Mouse (Mus musculus) midbrain, embryonic 14.5 days (tissue): ENCODE data around the gene Miga2. TPM values are rescaled to one million over a fixed set of nuclear protein-coding genes. Genes with fewer than 3 reads are reported as not detected.

Experiments used
- ATAC-seq: fragments of 200-750 bp; cut with Nextera tagmentation; 2 replicates; pipeline ENCODE4 v1.8.0; 2017; ENCODE audit warnings: moderate number of reproducible peaks, moderate library complexity; ENCODE audit not compliant: low FRiP score, low TSS enrichment
- DNase-seq: peaks from one replicate; pipeline ENCODE4 v3.0.0-alpha.2; 2015
- H3K27ac ChIP-seq: fragments of 300-500 bp; sonication (generic); replicated peaks from 2 replicates; pipeline ENCODE4 v1.5.1; 2014; ENCODE audit warnings: mild to moderate bottlenecking, low read depth, low read length, moderate library complexity
- H3K27me3 ChIP-seq: fragments of 300-500 bp; sonication (generic); 2 replicates; pipeline ENCODE4 v1.6.1; 2014; ENCODE audit warnings: low read length, control low read depth, mixed read lengths; ENCODE audit not compliant: control insufficient read depth, insufficient read depth
- H3K36me3 ChIP-seq: fragments of 300-500 bp; sonication (generic); 2 replicates; pipeline ENCODE4 v1.6.1; 2014; ENCODE audit warnings: low read length, control low read depth; ENCODE audit not compliant: control insufficient read depth, insufficient read depth
- H3K4me1 ChIP-seq: fragments of 300-500 bp; sonication (generic); 2 replicates; pipeline ENCODE4 v1.6.1; 2014; ENCODE audit warnings: mild to moderate bottlenecking, antibody characterized with exemption, low read length, control low read depth; ENCODE audit not compliant: control insufficient read depth, insufficient read depth
- H3K4me2 ChIP-seq: fragments of 300-500 bp; sonication (generic); 2 replicates; pipeline ENCODE4 v1.6.1; 2014; ENCODE audit warnings: mild to moderate bottlenecking, low read length, moderate library complexity
- H3K4me3 ChIP-seq: fragments of 300-500 bp; sonication (generic); replicated peaks from 2 replicates; pipeline ENCODE4 v1.5.1; 2014; ENCODE audit warnings: low read depth, low read length
- H3K9ac ChIP-seq: fragments of 300-500 bp; sonication (generic); replicated peaks from 2 replicates; pipeline ENCODE4 v1.6.1; 2014; ENCODE audit warnings: mild to moderate bottlenecking, low read length, moderate library complexity
- H3K9me3 ChIP-seq: fragments of 300-500 bp; sonication (generic); 2 replicates; pipeline ENCODE4 v1.6.1; 2016; ENCODE audit warnings: low read length, control low read depth, mixed read lengths; ENCODE audit not compliant: control insufficient read depth
- WGBS: fragments of 180-500 bp; shearing (Covaris S2); extraction: QIAGEN DNeasy Blood & Tissue Kit; methylation state at CpG from one replicate; pipeline ENCODE4 v1.1.7; 2014; 5-methylcytosine and 5-hydroxymethylcytosine counted together
- polyA plus RNA-seq: library from polyadenylated mRNA; unstranded; fragments of >200 nt; fragmentation: Nextera tagmentation; extraction: Ambion mirVana; gene quantifications from 2 replicates; pipeline ENCODE4 v1.2.1, GENCODE M21; 2014

The Miga2 gene
- polyA plus RNA-seq, 1 experiment from 2014 or later, result 26.1 TPM

DNA sequence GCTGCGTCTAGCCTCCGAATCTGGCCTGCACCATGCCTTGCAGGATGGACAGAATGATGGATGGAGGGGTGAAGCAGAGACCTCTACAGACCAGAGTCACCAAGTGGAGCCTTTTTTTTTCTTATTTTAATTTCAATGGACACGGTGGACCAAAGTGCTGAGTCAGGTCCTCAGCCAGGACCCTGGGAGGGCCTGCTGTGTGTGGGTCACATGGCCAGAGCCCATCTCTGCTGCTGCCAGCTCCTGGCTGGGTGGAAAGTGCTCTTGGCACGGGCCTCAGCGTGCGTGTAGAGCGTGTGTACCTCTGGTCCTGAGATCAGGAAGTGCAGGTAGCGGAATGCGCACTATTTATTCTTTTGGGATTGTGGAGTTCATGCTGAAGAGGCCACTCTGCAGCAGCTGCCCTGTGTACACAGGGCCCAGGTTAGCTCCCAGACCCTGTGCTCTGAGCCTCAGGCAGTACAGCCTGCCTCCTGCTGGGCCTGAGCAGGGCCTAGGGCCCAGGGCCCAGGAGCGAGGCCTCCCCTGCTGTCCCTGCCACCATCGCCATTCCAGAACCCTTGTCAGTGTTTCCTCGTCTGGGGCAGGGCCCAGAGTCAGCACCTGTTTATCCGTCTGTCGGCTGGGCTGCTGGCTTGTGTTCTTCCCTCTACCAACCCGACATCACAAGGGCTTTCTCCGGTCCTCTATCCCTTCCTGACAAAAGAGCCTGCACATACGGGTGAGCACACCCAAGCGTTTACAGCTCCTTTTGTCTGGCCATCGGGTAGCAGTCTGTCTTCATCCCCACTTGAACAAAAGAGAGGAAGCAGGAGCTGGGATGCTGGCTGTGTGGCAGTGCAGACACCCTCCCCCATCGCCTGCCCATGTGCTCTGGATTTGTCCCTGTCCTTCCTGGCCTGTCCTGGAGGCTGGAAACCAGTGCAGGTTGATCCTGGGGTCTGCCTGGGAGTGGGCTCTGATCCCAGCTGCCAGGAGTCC lies 35.4 kb downstream of the Miga2 start:
- DNase-seq (peak; percentile 40), ATAC-seq (peak; percentile 68)
- H3K27ac ChIP-seq, result peak overlapping the region; percentile 80
- peak overlapping the region; percentile 4; the same call in 1 of the 2 replicates for H3K4me2 ChIP-seq
- no peak overlapping the region for H3K4me3 ChIP-seq
- no peaks in the 10 kb centered on the region for H3K9me3 ChIP-seq
- peaks cover 12% of the 10 kb centered on the region; the same call in 1 of the 2 replicates for H3K4me1 ChIP-seq
- 14% methylated on average over 20 of the region's 20 CpGs for WGBS
- no peaks in the 10 kb centered on the region for H3K27me3 ChIP-seq
- H3K36me3 ChIP-seq, result peaks cover 89% of the 10 kb centered on the region
- peak overlapping the region; percentile 39 for H3K9ac ChIP-seq

- Histone ChIP-seq H3K27ac (no peak overlapping the region), H3K4me2 (no peak overlapping the region), H3K4me1 (peaks cover 12% of the 10 kb centered on the region; the same call in 1 of the 2 replicates), H3K36me3 (peaks cover 89% of the 10 kb centered on the region), H3K4me3 (no peak overlapping the region), H3K9ac (no peak overlapping the region), H3K27me3 (no peaks in the 10 kb centered on the region), H3K9me3 (no peaks in the 10 kb centered on the region)
- 93% methylated on average over 1 of the region's 1 CpGs for WGBS
- ATAC-seq (no peak), DNase-seq (no peak)
These were observed 37.5 kb downstream of the Miga2 start for GRCm38 (mm10) chr2:30401581-30401980.

DNA sequence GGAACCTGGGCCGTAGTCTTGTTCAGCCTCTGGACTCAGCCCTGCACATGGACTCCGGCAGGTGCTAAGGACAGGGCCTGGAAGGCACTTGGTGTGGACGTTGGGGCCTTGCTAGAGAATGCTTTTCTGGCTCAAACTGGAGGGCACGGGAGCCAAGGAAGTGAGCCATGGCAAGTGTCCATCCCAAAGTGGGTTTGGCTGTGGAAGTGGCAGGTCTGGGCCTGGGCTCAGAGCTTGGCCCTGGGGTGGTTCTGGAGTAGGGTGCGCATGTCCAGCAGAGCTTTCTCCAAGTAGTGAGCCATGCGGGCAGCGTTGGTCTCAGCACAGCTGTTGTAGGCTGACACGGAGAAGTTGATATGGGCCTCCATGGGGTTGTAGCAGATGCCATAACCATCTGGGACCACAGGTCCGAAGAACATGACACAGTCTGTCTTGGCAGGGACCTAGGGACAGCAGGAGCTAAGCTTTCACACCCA lies 38.4 kb downstream of the Miga2 start:
- H3K27me3 ChIP-seq, result no peaks in the 10 kb centered on the region
- no peak overlapping the region for H3K9ac ChIP-seq
- H3K4me2 ChIP-seq, result no peak overlapping the region
- no peaks in the 10 kb centered on the region for H3K9me3 ChIP-seq
- ATAC-seq (no peak), DNase-seq (no peak)
- H3K27ac ChIP-seq, result no peak overlapping the region
- no peak overlapping the region for H3K4me3 ChIP-seq
- peaks cover 12% of the 10 kb centered on the region; the same call in 1 of the 2 replicates for H3K4me1 ChIP-seq
- peaks cover 88% of the 10 kb centered on the region for H3K36me3 ChIP-seq
- WGBS, result 86% methylated on average over 9 of the region's 9 CpGs

DNA sequence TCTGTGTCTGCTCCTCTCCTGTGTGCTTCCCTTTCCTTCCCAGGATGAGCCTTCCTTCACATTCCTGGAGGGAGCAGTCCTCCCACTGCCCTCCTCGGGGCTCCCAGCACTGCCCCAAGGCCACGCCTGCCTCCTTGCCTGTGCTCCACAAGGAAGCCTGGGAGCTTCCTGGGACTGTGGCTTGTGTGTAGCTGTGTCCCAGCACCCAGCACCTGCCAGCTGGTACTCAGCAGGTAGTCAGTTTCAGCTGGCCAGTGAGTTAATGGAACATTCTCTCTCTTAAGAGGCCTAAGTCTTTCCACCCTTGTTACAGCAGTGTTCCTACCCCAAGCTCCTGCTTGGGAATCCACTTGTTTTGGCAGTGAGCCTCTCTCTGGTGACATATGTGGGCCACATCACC lies 38.8 kb downstream of the Miga2 start:
- DNase-seq (no peak), ATAC-seq (no peak)
- no peaks in the 10 kb centered on the region for H3K27me3 ChIP-seq
- no peaks in the 10 kb centered on the region for H3K9me3 ChIP-seq
- peaks cover 88% of the 10 kb centered on the region for H3K36me3 ChIP-seq
- no peak overlapping the region for H3K4me2 ChIP-seq
- H3K9ac ChIP-seq, result no peak overlapping the region
- H3K4me1 ChIP-seq, result peaks cover 12% of the 10 kb centered on the region; the same call in 1 of the 2 replicates
- WGBS, result 82% methylated on average over 2 of the region's 2 CpGs
- no peak overlapping the region for H3K4me3 ChIP-seq
- no peak overlapping the region for H3K27ac ChIP-seq

DNA sequence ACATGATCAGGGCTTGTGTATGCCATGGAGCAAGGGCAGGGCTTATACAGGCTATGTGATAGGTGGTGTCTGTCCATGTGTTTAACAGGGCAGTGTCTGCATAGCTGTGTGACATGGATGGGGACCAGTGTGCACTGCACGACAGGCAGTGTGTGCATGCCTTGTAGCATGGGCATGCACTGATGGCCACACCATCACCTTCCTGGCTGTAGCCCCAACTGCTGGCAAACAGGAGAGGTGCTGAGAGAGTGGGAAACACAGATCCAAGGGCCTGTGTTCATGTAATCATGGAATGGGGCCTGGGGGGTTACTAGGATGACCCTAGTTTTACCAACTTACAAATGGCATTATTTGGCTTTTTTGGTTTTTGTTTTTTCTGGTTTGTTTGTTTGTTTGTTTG lies 39.8 kb downstream of the Miga2 start:
- no peak overlapping the region for H3K4me2 ChIP-seq
- H3K4me3 ChIP-seq, result no peak overlapping the region
- peaks cover 11% of the 10 kb centered on the region; the same call in 1 of the 2 replicates for H3K4me1 ChIP-seq
- peaks cover 88% of the 10 kb centered on the region for H3K36me3 ChIP-seq
- no peak for ATAC-seq
- H3K27me3 ChIP-seq, result no peaks in the 10 kb centered on the region
- 82% methylated on average over 1 of the region's 1 CpGs for WGBS
- no peaks in the 10 kb centered on the region for H3K9me3 ChIP-seq
- no peak for DNase-seq
- no peak overlapping the region for H3K27ac ChIP-seq
- no peak overlapping the region for H3K9ac ChIP-seq

GRCm38 (mm10) chr2:30407221-30407620 lies 43.2 kb downstream of the Miga2 start:
- 93% methylated on average over 2 of the region's 2 CpGs for WGBS
- no peaks in the 10 kb centered on the region for H3K9me3 ChIP-seq
- no peaks in the 10 kb centered on the region for H3K27me3 ChIP-seq
- DNase-seq (no peak), ATAC-seq (no peak)
- H3K36me3 ChIP-seq, result peaks cover 84% of the 10 kb centered on the region
- no peak overlapping the region for H3K4me3 ChIP-seq
- H3K9ac ChIP-seq, result no peak overlapping the region
- no peak overlapping the region for H3K27ac ChIP-seq
- no peak overlapping the region for H3K4me2 ChIP-seq
- H3K4me1 ChIP-seq, result no peaks in the 10 kb centered on the region

- Histone ChIP-seq H3K36me3 (peaks cover 79% of the 10 kb centered on the region), H3K9ac (no peak overlapping the region)
- no peak for DNase-seq
These were observed 43.7 kb downstream of the Miga2 start for GRCm38 (mm10) chr2:30407778-30408177.

DNA sequence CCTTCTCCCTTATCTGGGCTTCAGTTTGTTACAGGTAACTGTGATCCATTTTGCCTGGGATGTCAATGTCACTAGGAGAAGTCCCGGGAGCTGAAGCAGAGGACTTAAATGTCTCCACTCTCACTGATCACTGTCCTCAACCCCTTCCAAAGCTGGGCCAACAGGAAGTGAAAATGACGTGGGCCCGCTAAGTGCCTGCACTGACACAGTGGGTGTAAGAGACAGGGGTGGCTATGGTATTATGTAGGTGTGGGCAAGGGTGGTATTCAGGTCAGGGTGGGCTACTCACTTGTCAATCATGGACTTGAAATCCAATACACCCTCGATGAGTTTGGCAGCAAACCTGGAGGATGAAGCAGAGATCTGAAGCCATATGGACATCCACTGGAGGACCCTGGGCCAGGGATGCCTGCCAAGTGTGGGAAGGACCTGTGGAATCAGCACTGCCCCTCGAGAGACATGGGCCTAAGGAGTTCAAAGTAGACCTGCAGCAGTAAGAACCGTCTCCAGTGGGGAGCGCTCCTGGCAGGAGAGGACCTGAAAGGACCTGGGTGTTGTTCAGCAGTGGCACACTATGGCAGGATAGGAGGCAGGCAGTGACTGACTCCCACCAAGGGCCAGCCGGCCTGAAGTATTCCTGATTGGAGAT lies 44.5 kb downstream of the Miga2 start:
- Histone ChIP-seq H3K27me3 (no peaks in the 10 kb centered on the region), H3K4me3 (no peak overlapping the region), H3K4me2 (no peak overlapping the region), H3K9me3 (no peaks in the 10 kb centered on the region), H3K27ac (no peak overlapping the region), H3K9ac (no peak overlapping the region), H3K4me1 (0 out of 2 replicates have a peak, but pooled peaks cover under 1% of the 10 kb centered on the region), H3K36me3 (peaks cover 71% of the 10 kb centered on the region)
- 86% methylated on average over 8 of the region's 8 CpGs for WGBS
- ATAC-seq (no peak), DNase-seq (no peak)

More at GRCm38 (mm10) chr2:30407778-30408177, 43.7 kb downstream of the Miga2 start:
- 92% methylated on average over 10 of the region's 10 CpGs for WGBS
- Histone ChIP-seq H3K4me3 (no peak overlapping the region), H3K27ac (no peak overlapping the region), H3K9me3 (no peaks in the 10 kb centered on the region), H3K4me1 (no peaks in the 10 kb centered on the region), H3K27me3 (no peaks in the 10 kb centered on the region), H3K4me2 (no peak overlapping the region)
- ATAC-seq, result no peak
